Mouse (Mus musculus) liver, embryonic 14.5 days (tissue): ENCODE measurements at regions not wholly inside any gene's neighbourhood (a gene's known extent, or its start where the extent isn't known, plus 50 kb on each side); places are given as distances from the start of the nearest gene placed in this dataset.
A peak's percentile ranks its signal among the peaks of the same experiment; 100 is the strongest.

Experiments
- CTCF ChIP-seq: IDR thresholded peaks from 2 replicates; pipeline ENCODE4 v1.5.1; 2016; ENCODE audit warnings: antibody characterized with exemption, low read depth, control low read depth
- EP300 ChIP-seq: IDR thresholded peaks from 2 replicates; pipeline ENCODE4 v1.6.1; 2016; ENCODE audit warnings: antibody characterized with exemption, low read depth

GRCm38 (mm10) chr11:114481037-114481436 is 187.3 kb upstream of the Rpl38 start:
- 0 out of 2 replicates have a peak, but pooled peaks have one; percentile 9 for TF ChIP-seq CTCF
- TF ChIP-seq EP300, result no peak
